Mouse (Mus musculus) forebrain, embryonic 15.5 days (tissue): ENCODE measurements at regions not wholly inside any gene's neighbourhood (a gene's known extent, or its start where the extent isn't known, plus 50 kb on each side); places are given as distances from the start of the nearest gene placed in this dataset.

Experiments used
- ATAC-seq: fragments of 200-750 bp; cut with Nextera tagmentation; replicated peaks from 2 replicates; pipeline ENCODE4 v1.8.0; 2017; ENCODE audit warnings: mild to moderate bottlenecking, moderate TSS enrichment, moderate library complexity
- H3K27ac ChIP-seq: fragments of 300-500 bp; sonication (generic); replicated peaks from 2 replicates; pipeline ENCODE4 v1.5.1; 2015; ENCODE audit warnings: mild to moderate bottlenecking, inconsistent platforms
- H3K27me3 ChIP-seq: fragments of 300-500 bp; sonication (generic); 2 replicates; pipeline ENCODE4 v1.6.1; 2015; ENCODE audit warnings: inconsistent platforms
- H3K36me3 ChIP-seq: fragments of 300-500 bp; sonication (generic); 2 replicates; pipeline ENCODE4 v1.6.1; 2015; ENCODE audit warnings: mild to moderate bottlenecking, inconsistent platforms
- H3K4me1 ChIP-seq: fragments of 300-500 bp; sonication (generic); 2 replicates; pipeline ENCODE4 v1.6.1; 2015; ENCODE audit warnings: inconsistent platforms
- H3K4me2 ChIP-seq: fragments of 300-500 bp; sonication (generic); replicated peaks from 2 replicates; pipeline ENCODE4 v1.6.1; 2015; ENCODE audit warnings: mild to moderate bottlenecking, inconsistent platforms
- H3K4me3 ChIP-seq: fragments of 300-500 bp; sonication (generic); 2 replicates; pipeline ENCODE4 v1.5.1; 2015; ENCODE audit warnings: mild to moderate bottlenecking, inconsistent platforms
- H3K9ac ChIP-seq: fragments of 300-500 bp; sonication (generic); replicated peaks from 2 replicates; pipeline ENCODE4 v1.6.1; 2015; ENCODE audit warnings: mild to moderate bottlenecking, inconsistent platforms
- H3K9me3 ChIP-seq: fragments of 300-500 bp; sonication (generic); 2 replicates; pipeline ENCODE4 v1.6.1; 2016; ENCODE audit warnings: inconsistent platforms
- WGBS: fragments of 180-500 bp; shearing (Covaris S2); methylation state at CpG from one replicate; pipeline ENCODE4 v1.1.7; 2015; ENCODE audit warnings: mixed read lengths; 5-methylcytosine and 5-hydroxymethylcytosine counted together

DNA sequence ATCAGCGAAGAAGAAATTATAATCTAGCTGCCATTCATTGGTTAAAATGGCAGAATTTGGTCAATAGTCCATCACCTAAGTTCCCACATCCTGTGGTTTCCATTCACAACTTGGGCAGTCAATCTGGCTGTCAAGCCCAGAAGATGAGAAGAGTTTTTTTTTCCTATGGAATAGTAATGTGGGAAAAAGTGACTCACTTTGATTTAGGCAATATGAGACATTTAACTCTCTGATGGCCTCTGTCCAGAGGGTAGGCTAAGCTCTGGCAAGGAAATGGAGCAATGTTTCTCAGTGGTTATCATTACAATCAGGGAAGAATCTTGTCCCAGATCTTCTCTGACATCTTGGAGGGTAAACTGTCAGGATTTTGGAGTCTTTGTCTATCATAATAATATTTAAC is 367.9 kb downstream of the Ets1 start:
- Histone ChIP-seq H3K4me2 (no peak overlapping the region), H3K9me3 (no peaks in the 10 kb centered on the region), H3K4me1 (no peaks in the 10 kb centered on the region), H3K27ac (no peak overlapping the region), H3K27me3 (no peaks in the 10 kb centered on the region), H3K9ac (no peak overlapping the region), H3K36me3 (no peaks in the 10 kb centered on the region), H3K4me3 (no peak overlapping the region)
- 82% methylated on average over 1 of the region's 1 CpGs for WGBS
- no peak for ATAC-seq

DNA sequence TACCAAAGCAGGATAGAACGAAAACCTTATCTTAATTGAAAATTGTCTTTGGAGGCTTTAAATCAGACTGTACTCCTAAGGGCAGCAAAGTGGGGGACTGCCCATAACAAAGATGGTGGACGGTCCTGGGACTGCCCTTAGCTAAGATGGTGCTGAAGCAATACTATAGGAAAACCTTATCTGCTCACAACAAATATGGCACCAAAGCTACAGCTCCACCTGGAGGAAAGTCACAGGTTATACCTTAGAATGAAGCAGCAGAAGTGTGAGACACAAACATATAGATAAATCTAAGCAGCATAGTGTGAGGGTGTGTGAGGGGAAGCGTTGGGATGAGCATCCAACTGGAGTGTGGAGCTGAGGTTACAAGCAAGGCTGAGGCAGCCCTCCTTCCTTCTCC is 368.5 kb downstream of the Ets1 start:
- H3K27me3 ChIP-seq, result no peaks in the 10 kb centered on the region
- 91% methylated on average over 3 of the region's 3 CpGs for WGBS
- no peak overlapping the region for H3K27ac ChIP-seq
- H3K36me3 ChIP-seq, result no peaks in the 10 kb centered on the region
- no peak overlapping the region for H3K4me2 ChIP-seq
- H3K4me3 ChIP-seq, result no peak overlapping the region
- ATAC-seq, result no peak
- H3K9me3 ChIP-seq, result no peaks in the 10 kb centered on the region
- no peaks in the 10 kb centered on the region for H3K4me1 ChIP-seq
- H3K9ac ChIP-seq, result no peak overlapping the region

DNA sequence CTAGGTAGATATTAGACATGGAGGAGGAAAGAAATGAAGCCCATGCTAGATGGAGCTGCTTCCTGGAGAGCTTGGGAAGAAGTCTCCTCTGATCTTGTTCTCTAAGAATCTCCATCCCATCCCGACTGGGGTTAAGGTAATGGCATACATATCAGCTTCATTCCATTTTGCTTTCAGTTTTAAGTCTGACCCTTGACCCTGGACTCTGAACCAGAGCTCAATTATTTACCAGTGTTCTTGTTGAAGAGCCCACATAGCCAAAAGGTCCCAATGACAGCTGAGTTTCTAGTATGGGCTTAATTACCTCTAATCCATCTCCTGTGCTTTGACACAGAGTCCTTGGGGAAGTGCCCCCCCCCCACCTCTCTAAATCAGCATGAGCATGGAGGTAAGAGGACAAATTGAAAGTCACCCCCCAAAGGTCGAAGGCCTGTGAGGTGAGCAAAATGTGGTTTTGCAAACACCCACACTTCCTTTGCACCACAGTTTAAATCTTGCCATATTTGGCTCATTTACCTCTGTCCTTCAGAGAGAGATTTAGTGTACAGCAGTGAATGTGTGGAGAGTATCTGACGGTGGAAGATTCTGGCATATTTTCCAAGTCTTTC is 371.5 kb downstream of the Ets1 start:
- H3K4me2 ChIP-seq, result no peak overlapping the region
- 83% methylated on average over 3 of the region's 3 CpGs for WGBS
- H3K4me1 ChIP-seq, result no peaks in the 10 kb centered on the region
- H3K4me3 ChIP-seq, result no peak overlapping the region
- no peak overlapping the region for H3K9ac ChIP-seq
- no peak overlapping the region for H3K27ac ChIP-seq
- H3K9me3 ChIP-seq, result no peaks in the 10 kb centered on the region
- ATAC-seq, result no peak
- no peaks in the 10 kb centered on the region for H3K36me3 ChIP-seq
- H3K27me3 ChIP-seq, result no peaks in the 10 kb centered on the region

DNA sequence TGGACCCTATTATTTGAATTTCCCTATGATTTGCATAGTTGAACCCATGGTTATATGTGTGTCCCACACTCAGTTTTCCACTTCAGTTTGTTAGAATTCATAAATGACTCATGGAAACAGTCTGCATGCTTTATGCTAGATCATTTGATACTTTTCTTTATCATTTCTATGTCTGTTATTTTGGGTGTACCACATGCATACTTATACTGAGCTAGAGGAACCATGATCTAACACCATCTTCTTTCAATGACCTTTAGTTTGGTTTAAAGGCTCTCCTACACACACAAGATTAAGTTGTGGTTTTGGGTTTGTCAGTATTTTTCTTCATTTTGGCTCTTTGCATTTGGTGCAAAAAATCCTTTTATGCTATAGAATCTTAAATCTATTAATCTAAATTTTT is 375.2 kb downstream of the Ets1 start:
- no peaks in the 10 kb centered on the region for H3K27me3 ChIP-seq
- H3K9ac ChIP-seq, result no peak overlapping the region
- no peak overlapping the region for H3K27ac ChIP-seq
- no peak for ATAC-seq
- no peaks in the 10 kb centered on the region for H3K36me3 ChIP-seq
- no peaks in the 10 kb centered on the region for H3K4me1 ChIP-seq
- H3K4me2 ChIP-seq, result no peak overlapping the region
- no peaks in the 10 kb centered on the region for H3K9me3 ChIP-seq
- H3K4me3 ChIP-seq, result no peak overlapping the region

DNA sequence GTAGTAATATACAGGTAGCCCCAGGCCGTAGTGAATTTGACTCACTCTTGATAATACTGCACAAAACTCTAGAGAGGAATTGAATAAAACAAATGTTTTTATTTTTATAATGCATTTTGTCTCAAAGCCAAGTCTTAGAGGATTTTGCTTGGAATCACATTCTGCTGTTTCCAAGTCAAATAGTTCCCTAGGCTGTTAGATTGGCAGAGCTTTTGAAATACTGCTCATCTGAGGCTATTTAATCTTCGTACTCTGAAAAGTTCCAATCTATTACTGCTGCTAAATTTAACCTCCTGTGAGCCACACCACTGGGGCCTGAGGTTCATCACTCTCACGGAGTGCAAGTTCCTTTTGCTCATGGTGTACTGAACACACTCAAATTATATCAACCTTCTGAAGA is 399.4 kb downstream of the Ets1 start:
- Histone ChIP-seq H3K4me2 (no peak overlapping the region), H3K36me3 (no peaks in the 10 kb centered on the region), H3K4me1 (0 out of 2 replicates have a peak, but pooled peaks cover 3% of the 10 kb centered on the region), H3K9me3 (no peaks in the 10 kb centered on the region), H3K27me3 (no peaks in the 10 kb centered on the region), H3K27ac (no peak overlapping the region), H3K4me3 (no peak overlapping the region), H3K9ac (no peak overlapping the region)
- no peak for ATAC-seq
- 75% methylated on average over 3 of the region's 3 CpGs for WGBS

DNA sequence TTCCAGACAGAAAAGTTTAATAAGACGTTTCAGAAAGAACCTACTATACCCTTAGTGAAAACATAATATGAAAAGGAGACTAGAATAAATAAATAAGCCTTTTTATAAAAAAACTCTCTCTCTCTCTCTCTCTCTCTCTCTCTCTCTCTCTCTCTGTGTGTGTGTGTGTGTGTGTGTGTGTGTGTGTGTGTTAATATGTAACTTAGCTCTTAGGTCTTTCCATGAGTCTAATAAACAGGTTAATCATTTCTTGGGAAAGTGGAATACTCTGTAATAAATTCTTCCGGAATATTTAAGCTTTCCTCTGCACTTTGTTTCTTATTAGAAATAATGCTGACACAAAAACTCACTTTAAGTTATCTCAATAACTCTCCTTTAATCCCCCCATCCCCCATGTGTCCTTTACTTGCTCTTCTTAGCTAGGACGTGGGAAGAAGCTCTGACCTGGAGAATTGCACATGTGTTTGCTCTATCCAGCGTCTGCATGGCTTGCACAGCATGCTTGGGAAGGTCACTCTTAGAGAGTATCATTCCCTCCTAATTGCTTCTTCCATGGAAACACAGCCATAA is 403.3 kb downstream of the Ets1 start:
- Histone ChIP-seq H3K36me3 (no peaks in the 10 kb centered on the region), H3K4me1 (no peaks in the 10 kb centered on the region), H3K9me3 (no peaks in the 10 kb centered on the region), H3K4me3 (no peak overlapping the region), H3K27me3 (no peaks in the 10 kb centered on the region), H3K9ac (no peak overlapping the region), H3K27ac (no peak overlapping the region), H3K4me2 (no peak overlapping the region)
- WGBS, result 72% methylated on average over 4 of the region's 4 CpGs
- no peak for ATAC-seq

DNA sequence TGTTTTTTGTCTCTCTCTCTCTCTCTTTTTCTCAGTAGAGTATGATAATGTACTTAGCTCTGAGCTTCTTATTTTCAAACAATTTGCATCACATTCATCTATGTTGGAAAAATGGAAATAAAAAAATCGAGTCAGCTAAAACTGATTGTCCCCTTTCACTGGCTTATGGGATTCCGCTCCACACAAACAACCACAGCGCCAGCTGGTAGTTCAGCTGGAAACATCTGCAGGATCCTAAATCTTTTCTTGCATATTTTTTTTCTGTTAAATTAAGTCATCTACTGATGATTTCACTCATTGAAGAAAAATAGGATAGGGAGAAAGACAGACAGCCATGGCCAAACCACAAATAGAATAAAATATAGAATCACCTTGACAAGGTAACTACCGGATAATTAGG is 414.8 kb downstream of the Ets1 start:
- WGBS, result 90% methylated on average over 4 of the region's 4 CpGs
- H3K9me3 ChIP-seq, result no peaks in the 10 kb centered on the region
- H3K4me1 ChIP-seq, result no peaks in the 10 kb centered on the region
- ATAC-seq, result no peak
- no peaks in the 10 kb centered on the region for H3K36me3 ChIP-seq
- no peaks in the 10 kb centered on the region for H3K27me3 ChIP-seq
- no peak overlapping the region for H3K9ac ChIP-seq
- no peak overlapping the region for H3K27ac ChIP-seq
- no peak overlapping the region for H3K4me2 ChIP-seq
- no peak overlapping the region for H3K4me3 ChIP-seq

DNA sequence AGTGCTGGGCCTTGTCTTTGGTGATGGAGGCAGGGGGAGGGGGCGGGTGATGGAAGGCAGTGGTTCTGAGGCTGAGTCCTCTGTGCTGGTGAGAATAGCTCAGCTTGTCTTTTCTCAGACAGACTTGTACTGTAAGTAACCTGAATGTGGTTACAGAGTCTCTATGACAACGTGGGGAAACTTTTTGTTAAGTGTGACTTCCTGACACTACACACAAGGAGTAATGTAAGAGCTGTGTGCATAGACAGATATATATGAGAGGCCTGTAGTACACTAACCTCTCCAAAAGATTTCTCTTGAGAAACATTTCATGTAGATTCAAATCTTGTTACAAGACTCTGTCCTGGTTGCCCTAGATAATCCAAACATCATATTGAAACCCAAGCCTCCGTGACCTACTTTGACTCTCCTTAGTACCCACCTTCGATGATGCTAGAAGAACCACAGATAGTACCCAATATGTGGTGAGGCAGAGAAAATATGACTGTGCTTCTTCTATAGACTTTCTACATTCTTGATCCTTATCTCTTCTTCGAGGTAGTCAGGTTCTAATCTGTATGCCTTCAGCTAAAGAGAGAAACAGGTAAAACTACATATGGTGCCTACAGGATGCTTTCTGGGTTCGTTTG is 424.7 kb downstream of the Ets1 start:
- 82% methylated on average over 6 of the region's 6 CpGs for WGBS
- H3K4me3 ChIP-seq, result no peak overlapping the region
- H3K36me3 ChIP-seq, result no peaks in the 10 kb centered on the region
- H3K27me3 ChIP-seq, result 0 out of 2 replicates have a peak, but pooled peaks cover 7% of the 10 kb centered on the region
- H3K9ac ChIP-seq, result no peak overlapping the region
- ATAC-seq, result no peak
- no peaks in the 10 kb centered on the region for H3K9me3 ChIP-seq
- no peak overlapping the region for H3K27ac ChIP-seq
- peaks cover 4% of the 10 kb centered on the region for H3K4me1 ChIP-seq
- H3K4me2 ChIP-seq, result no peak overlapping the region

DNA sequence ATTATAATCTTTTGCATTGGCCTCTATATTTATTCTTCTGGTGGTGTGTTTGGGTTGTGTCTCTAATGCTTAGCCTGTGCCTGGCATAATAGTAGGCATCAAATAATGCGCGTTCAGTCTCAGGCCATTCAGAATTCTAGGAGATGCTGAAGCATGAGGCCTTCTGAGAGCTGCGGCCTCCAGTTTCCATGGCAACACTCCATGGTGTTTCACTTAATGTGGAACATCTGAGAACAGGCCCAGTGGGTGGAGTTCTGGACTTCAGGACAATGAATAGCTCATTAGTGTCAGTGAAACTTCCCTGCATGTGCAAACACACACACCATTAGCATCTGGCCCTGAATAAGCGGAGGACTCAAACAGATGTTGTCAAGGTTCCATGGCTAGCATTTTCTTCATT is 426.5 kb downstream of the Ets1 start:
- H3K4me2 ChIP-seq, result no peak overlapping the region
- WGBS, result 3% methylated on average over 4 of the region's 4 CpGs
- H3K36me3 ChIP-seq, result no peaks in the 10 kb centered on the region
- H3K27ac ChIP-seq, result no peak overlapping the region
- peaks cover 4% of the 10 kb centered on the region for H3K4me1 ChIP-seq
- H3K4me3 ChIP-seq, result no peak overlapping the region
- no peaks in the 10 kb centered on the region for H3K9me3 ChIP-seq
- ATAC-seq, result peak; percentile 92
- H3K27me3 ChIP-seq, result 0 out of 2 replicates have a peak, but pooled peaks cover 7% of the 10 kb centered on the region
- H3K9ac ChIP-seq, result no peak overlapping the region

DNA sequence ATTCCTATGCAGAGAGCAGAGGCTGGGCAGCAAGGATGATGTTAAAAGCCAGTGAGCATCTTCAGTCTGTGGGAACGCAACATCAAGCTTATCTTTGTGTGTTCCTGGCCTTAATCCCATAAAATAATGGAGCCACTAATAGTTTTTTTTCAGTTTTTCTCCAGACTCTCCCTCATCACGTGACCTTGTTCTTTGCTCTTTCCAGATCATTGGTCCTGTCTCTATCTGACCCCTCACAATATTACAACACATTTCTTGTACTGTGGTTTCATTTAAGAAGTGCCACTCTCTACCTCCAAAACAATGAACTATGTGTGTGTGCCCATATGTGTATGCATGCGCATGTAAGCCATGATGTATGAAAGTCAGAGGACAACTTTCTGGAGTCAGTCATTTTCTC is 429.3 kb downstream of the Ets1 start:
- Histone ChIP-seq H3K9ac (no peak overlapping the region), H3K4me3 (no peak overlapping the region), H3K9me3 (no peaks in the 10 kb centered on the region), H3K36me3 (no peaks in the 10 kb centered on the region), H3K4me2 (no peak overlapping the region), H3K27ac (no peak overlapping the region), H3K27me3 (0 out of 2 replicates have a peak, but pooled peaks cover 7% of the 10 kb centered on the region), H3K4me1 (peaks cover 4% of the 10 kb centered on the region)
- no peak for ATAC-seq
- 87% methylated on average over 3 of the region's 3 CpGs for WGBS

DNA sequence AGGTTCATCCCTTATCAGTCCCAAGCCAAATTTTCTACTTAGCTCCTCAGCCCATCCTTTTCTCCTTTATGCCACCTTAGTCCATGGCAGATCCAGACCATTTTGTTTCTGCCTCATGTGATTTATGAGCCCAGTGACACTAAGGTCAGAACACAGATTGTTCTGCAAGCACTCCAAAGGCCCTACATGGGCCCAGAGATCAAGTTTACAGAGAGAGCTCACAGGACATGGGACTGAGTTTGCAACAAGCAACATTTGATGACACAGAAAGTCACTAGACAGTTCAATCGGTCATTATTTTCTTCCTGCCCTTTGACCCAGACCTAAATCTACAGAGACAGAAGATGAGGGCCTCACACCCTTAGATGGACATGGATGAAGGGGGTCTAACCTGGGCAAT is 431.5 kb downstream of the Ets1 start:
- no peak for ATAC-seq
- no peaks in the 10 kb centered on the region for H3K36me3 ChIP-seq
- no peak overlapping the region for H3K9ac ChIP-seq
- no peak overlapping the region for H3K4me3 ChIP-seq
- 96% methylated on average over 1 of the region's 1 CpGs for WGBS
- peaks cover 2% of the 10 kb centered on the region for H3K4me1 ChIP-seq
- no peak overlapping the region for H3K27ac ChIP-seq
- 0 out of 2 replicates have a peak, but pooled peaks cover 7% of the 10 kb centered on the region for H3K27me3 ChIP-seq
- no peak overlapping the region for H3K4me2 ChIP-seq
- no peaks in the 10 kb centered on the region for H3K9me3 ChIP-seq

DNA sequence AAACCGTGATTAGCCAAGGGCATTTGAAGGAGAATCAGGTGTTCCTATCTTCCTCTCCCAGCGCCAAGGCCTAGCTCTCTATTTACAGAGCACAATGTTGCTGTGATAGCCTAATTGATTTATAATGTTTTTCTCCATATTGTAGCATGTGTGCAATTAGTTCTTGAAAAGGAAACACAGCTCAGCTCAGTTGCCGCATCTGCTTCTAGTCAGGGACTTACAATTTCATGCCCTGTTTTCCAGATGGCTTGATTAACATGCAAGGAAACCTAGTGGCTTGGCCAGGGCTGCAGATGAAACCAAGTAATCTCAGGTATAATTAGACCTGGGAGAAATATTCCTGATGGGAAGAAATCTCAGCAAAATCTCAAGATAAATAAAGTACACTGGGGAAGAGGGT is 434.1 kb downstream of the Ets1 start:
- no peak for ATAC-seq
- WGBS, result 69% methylated on average over 3 of the region's 3 CpGs

DNA sequence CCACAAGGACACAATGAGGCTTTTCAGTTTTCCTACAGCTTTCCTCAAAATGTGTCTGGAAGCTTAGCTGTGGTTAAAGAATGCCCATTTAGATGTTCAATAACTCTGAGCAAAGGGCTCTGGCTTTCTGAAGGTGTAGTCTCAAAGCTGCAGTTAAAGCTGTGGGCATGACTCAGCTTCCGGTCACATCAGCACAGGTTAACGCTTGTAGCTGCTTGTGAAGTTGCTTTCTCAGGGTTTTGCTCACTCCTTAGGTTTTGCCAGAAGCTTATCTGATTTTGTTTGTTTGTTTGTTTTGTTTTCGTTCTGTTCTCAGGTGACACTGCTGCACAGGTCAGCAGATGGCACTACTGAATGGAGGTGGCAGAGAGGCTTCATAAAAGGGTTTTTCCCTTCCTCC is 444.2 kb downstream of the Ets1 start:
- Histone ChIP-seq H3K27me3 (no peaks in the 10 kb centered on the region), H3K27ac (no peak overlapping the region), H3K4me2 (no peak overlapping the region), H3K9ac (no peak overlapping the region), H3K36me3 (no peaks in the 10 kb centered on the region), H3K4me1 (no peaks in the 10 kb centered on the region), H3K9me3 (no peaks in the 10 kb centered on the region), H3K4me3 (no peak overlapping the region)
- no peak for ATAC-seq
- 83% methylated on average over 3 of the region's 3 CpGs for WGBS

More for the DNA sequence above, 434.1 kb downstream of the Ets1 start:
- Histone ChIP-seq H3K9ac (no peak overlapping the region), H3K4me1 (no peaks in the 10 kb centered on the region), H3K4me2 (no peak overlapping the region), H3K27me3 (no peaks in the 10 kb centered on the region), H3K4me3 (no peak overlapping the region), H3K27ac (no peak overlapping the region), H3K9me3 (no peaks in the 10 kb centered on the region), H3K36me3 (no peaks in the 10 kb centered on the region)
